Mouse (Mus musculus): ENCODE results near the gene Pkd1l2. TPM values are rescaled to one million over a fixed set of nuclear protein-coding genes. Genes with fewer than 3 reads are reported as not detected.

Pkd1l2 gene
- total RNA-seq, 1 experiment = 1.5 TPM

GRCm38 (mm10) chr8:116978631-116979256 is 103.5 kb downstream of the Pkd1l2 start, which contains the start of gene 1700030J22Rik:
TSS of gene 1700030J22Rik (minus strand) at chr8:116978959.
- no peaks in the 10 kb centered on the region for H3K36me3 ChIP-seq (ENCODE audit: control insufficient read depth, insufficient read depth, low read length, poor library complexity, severe bottlenecking)
- H3K4me1 ChIP-seq (ENCODE audit: control insufficient read depth in 2 of 2, insufficient read depth in 2 of 2, low read length in 2 of 2, poor library complexity in 1 of 2) = peaks cover 0 to 14% of the 10 kb centered on the region in 2 experiments; a peak in 1 of 4 replicates
- TF ChIP-seq ZNF384 (IDR thresholded peaks at IDR 0.05; ENCODE audit: low read depth, low read length) = no peak
- TF ChIP-seq HCFC1 (IDR thresholded peaks at IDR 0.05; ENCODE audit: borderline replicate concordance, insufficient read depth, low read length) = peak; percentile 74; the same call in 1 of the 2 replicates
- in situ Hi-C loops (cut with MboI; ENCODE audit: low sequenced_read_pairs in 2 of 2, unreplicated experiment in 2 of 2) = no loop called here
- peak within 1 kb of the TSS; percentile 74 for H3K9ac ChIP-seq (ENCODE audit: insufficient read depth, low read depth, low read length, poor library complexity, severe bottlenecking)
- H3K9me3 ChIP-seq (ENCODE audit: control insufficient read depth, insufficient read depth, low read depth, low read length) = no peaks in the 10 kb centered on the region
- peak within 1 kb of the TSS; percentile 93 to 100 for H3K4me3 ChIP-seq (ENCODE audit: insufficient read depth in 1 of 2, low read depth in 1 of 2, low read length in 2 of 2, poor library complexity in 1 of 2, severe bottlenecking in 1 of 2)
- no peak within 1 kb of the TSS for H3K27ac ChIP-seq (ENCODE audit: insufficient read depth, low read depth, low read length, poor library complexity, severe bottlenecking)
- DNase-seq (ENCODE audit: low read depth, low spot score) = peak; percentile 97

- no peaks in the 10 kb centered on the region for H3K9me3 ChIP-seq (ENCODE audit: control insufficient read depth, insufficient read depth, low read depth, low read length)
- H3K4me1 ChIP-seq (ENCODE audit: control insufficient read depth in 2 of 2, insufficient read depth in 2 of 2, low read length in 2 of 2, poor library complexity in 1 of 2) = peaks cover 0 to 16% of the 10 kb centered on the region in 2 experiments; a peak in 1 of 4 replicates
- H3K36me3 ChIP-seq (ENCODE audit: control insufficient read depth, insufficient read depth, low read length, poor library complexity, severe bottlenecking) = no peaks in the 10 kb centered on the region
- TF ChIP-seq ZNF384 (IDR thresholded peaks at IDR 0.05; ENCODE audit: low read depth, low read length) (0 out of 2 replicates have a peak, but pooled peaks have one; percentile 27), MAFK (IDR thresholded peaks at IDR 0.05; ENCODE audit: insufficient read depth, low read depth, low read length) (no peak)
- peak overlapping the region; percentile 93 to 100 for H3K4me3 ChIP-seq (ENCODE audit: insufficient read depth in 1 of 2, low read depth in 1 of 2, low read length in 2 of 2, poor library complexity in 1 of 2, severe bottlenecking in 1 of 2)
- H3K27ac ChIP-seq (ENCODE audit: insufficient read depth, low read depth, low read length, poor library complexity, severe bottlenecking) = no peak overlapping the region
- no peak for DNase-seq (ENCODE audit: low read depth, low spot score)
- in situ Hi-C loops (cut with MboI; ENCODE audit: low sequenced_read_pairs in 2 of 2, unreplicated experiment in 2 of 2) = no loop called here
- no peak overlapping the region for H3K9ac ChIP-seq (ENCODE audit: insufficient read depth, low read depth, low read length, poor library complexity, severe bottlenecking)
These were observed 104.2 kb downstream of the Pkd1l2 start for GRCm38 (mm10) chr8:116978052-116978451.

DNA sequence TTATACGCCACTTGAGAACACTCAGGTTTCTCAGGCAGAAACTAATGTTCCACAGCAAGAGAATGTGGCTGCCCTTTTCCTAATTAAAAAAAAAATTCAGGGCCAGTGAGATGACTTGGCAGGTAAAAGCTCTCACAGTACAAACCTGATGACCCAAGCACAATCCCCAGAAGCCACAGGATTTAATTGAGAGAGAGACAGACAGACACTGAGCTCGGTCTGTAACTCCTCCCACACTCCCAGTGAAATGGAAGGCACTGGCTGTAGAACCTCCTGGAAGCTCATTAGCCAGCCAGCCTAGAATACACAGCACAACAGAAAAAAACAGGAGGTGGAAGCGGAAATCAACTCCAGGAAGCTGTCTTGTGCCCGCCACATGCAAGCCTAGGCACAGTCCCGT is 106.6 kb downstream of the Pkd1l2 start:
- Histone ChIP-seq H3K4me3 (ENCODE audit: insufficient read depth in 1 of 2, low read depth in 1 of 2, low read length in 2 of 2, poor library complexity in 1 of 2, severe bottlenecking in 1 of 2) (no peak overlapping the region), H3K27ac (ENCODE audit: insufficient read depth, low read depth, low read length, poor library complexity, severe bottlenecking) (peak overlapping the region; percentile 17; the same call in 1 of the 2 replicates), H3K9ac (ENCODE audit: insufficient read depth, low read depth, low read length, poor library complexity, severe bottlenecking) (no peak overlapping the region; the same call in 1 of the 2 replicates), H3K9me3 (ENCODE audit: control insufficient read depth, insufficient read depth, low read depth, low read length) (no peaks in the 10 kb centered on the region), H3K4me1 (ENCODE audit: control insufficient read depth in 2 of 2, insufficient read depth in 2 of 2, low read length in 2 of 2, poor library complexity in 1 of 2) (peaks cover 2 to 29% of the 10 kb centered on the region in 2 experiments; a peak in 2 of 4 replicates), H3K36me3 (ENCODE audit: control insufficient read depth, insufficient read depth, low read length, poor library complexity, severe bottlenecking) (no peaks in the 10 kb centered on the region)
- no peak for TF ChIP-seq ZNF384 (IDR thresholded peaks at IDR 0.05; ENCODE audit: low read depth, low read length)
- no peak for TF ChIP-seq ZC3H11A (IDR thresholded peaks at IDR 0.05; ENCODE audit: borderline replicate concordance, low read depth, low read length)
- TF ChIP-seq CHD2 (IDR thresholded peaks at IDR 0.05; ENCODE audit: low read depth, low read length) = no peak
- no peak for TF ChIP-seq HCFC1 (IDR thresholded peaks at IDR 0.05; ENCODE audit: borderline replicate concordance, insufficient read depth, low read length)
- no peak for TF ChIP-seq MAFK (IDR thresholded peaks at IDR 0.05; ENCODE audit: insufficient read depth, low read depth, low read length)
- in situ Hi-C loops (cut with MboI; ENCODE audit: low sequenced_read_pairs in 2 of 2, unreplicated experiment in 2 of 2) = no loop called here
- DNase-seq (ENCODE audit: low read depth, low spot score) = no peak

GRCm38 (mm10) chr8:116975066-116975465 is 107.2 kb downstream of the Pkd1l2 start:
- TF ChIP-seq ZNF384 (IDR thresholded peaks at IDR 0.05; ENCODE audit: low read depth, low read length) (no peak), HCFC1 (IDR thresholded peaks at IDR 0.05; ENCODE audit: borderline replicate concordance, insufficient read depth, low read length) (no peak), ZC3H11A (IDR thresholded peaks at IDR 0.05; ENCODE audit: borderline replicate concordance, low read depth, low read length) (no peak), CHD2 (IDR thresholded peaks at IDR 0.05; ENCODE audit: low read depth, low read length) (no peak), MAFK (IDR thresholded peaks at IDR 0.05; ENCODE audit: insufficient read depth, low read depth, low read length) (no peak)
- H3K36me3 ChIP-seq (ENCODE audit: control insufficient read depth, insufficient read depth, low read length, poor library complexity, severe bottlenecking) = no peaks in the 10 kb centered on the region
- DNase-seq (ENCODE audit: low read depth, low spot score) = no peak
- in situ Hi-C loops (cut with MboI; ENCODE audit: low sequenced_read_pairs in 2 of 2, unreplicated experiment in 2 of 2) = no loop called here
- no peak overlapping the region for H3K4me3 ChIP-seq (ENCODE audit: insufficient read depth in 1 of 2, low read depth in 1 of 2, low read length in 2 of 2, poor library complexity in 1 of 2, severe bottlenecking in 1 of 2)
- H3K27ac ChIP-seq (ENCODE audit: insufficient read depth, low read depth, low read length, poor library complexity, severe bottlenecking) = peak overlapping the region; percentile 17; the same call in 1 of the 2 replicates
- H3K4me1 ChIP-seq (ENCODE audit: control insufficient read depth in 2 of 2, insufficient read depth in 2 of 2, low read length in 2 of 2, poor library complexity in 1 of 2) = peaks cover 2 to 29% of the 10 kb centered on the region in 2 experiments; a peak in 2 of 4 replicates
- H3K9ac ChIP-seq (ENCODE audit: insufficient read depth, low read depth, low read length, poor library complexity, severe bottlenecking) = no peak overlapping the region; the same call in 1 of the 2 replicates
- H3K9me3 ChIP-seq (ENCODE audit: control insufficient read depth, insufficient read depth, low read depth, low read length) = no peaks in the 10 kb centered on the region

Data from ES-E14 (cell line).